Mouse (Mus musculus): Measurements from ENCODE around the gene Snrnp70.

Snrnp70 gene

GRCm38 (mm10) chr7:45338161-45338911, 57.2 kb downstream of the Snrnp70 start:
- no peak for DNase-seq (ENCODE audit: low spot score in 2 of 2)

DNA sequence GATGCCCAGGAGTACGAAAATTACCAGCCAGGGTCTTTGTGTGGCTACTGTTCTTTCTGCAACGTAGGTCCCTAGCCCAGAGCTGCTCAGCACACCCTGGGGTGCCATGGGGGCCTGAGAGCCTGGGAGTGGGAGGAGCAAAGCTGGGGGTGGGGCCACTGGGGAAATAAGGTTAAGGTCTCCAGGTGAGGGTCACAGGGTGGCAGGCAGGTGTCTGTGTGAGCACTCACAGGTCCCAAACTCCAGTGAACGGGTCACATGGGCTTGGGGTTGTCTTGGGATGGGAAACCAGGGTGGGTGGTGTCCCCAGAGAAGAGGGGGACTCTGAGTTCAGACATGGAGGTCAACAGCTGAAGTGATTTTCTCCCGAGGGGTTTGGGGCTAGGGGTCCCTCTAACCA, 58.1 kb downstream of the Snrnp70 start:
- DNase-seq (ENCODE audit: low spot score in 2 of 2), result no peak

DNA sequence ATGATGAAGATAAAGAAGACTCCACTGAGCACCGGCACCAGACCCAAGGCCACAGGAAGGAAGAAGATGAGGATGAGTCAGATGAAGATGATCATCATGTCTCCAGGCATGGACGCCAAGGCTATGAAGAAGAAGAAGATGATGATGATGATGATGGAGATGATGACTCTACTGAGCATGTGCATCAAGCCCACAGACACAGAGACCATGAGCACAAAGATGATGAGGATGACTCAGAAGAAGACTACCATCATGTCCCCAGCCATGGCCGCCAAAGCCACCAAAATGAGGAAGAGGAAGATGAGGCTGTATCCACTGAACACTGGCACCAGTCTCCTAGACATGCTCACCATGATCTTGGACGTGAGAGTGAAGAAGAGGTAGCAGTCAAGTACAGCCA, 59.2 kb downstream of the Snrnp70 start:
- no peak for DNase-seq (ENCODE audit: low spot score in 2 of 2)

- DNase-seq (ENCODE audit: low spot score in 2 of 2), result no peak
These were observed 60.5 kb downstream of the Snrnp70 start, which contains the start of gene Hrc for GRCm38 (mm10) chr7:45335056-45335455. Hrc (plus strand) TSS chr7:45335290.

DNA sequence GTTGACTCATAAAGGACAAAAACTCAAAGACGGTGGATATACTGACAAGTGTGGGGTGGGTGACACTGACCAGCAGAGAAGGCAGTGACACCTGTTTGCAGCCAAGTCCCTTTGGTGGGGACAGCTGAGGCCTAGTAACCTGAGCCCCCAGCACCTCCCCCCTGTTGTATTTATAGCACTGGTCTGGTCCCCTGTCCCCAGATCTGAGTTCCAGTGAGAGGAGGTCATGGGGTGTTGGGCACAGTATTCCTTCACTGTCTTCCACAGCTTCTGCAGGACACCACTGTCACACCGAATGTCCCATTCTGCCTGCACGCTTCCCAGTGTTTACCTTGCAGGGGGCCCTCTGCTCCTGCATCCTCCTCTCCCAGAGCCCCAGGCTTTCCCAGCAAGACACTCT, 60.9 kb downstream of the Snrnp70 start:
- no peak for DNase-seq (ENCODE audit: low spot score in 2 of 2)

DNA sequence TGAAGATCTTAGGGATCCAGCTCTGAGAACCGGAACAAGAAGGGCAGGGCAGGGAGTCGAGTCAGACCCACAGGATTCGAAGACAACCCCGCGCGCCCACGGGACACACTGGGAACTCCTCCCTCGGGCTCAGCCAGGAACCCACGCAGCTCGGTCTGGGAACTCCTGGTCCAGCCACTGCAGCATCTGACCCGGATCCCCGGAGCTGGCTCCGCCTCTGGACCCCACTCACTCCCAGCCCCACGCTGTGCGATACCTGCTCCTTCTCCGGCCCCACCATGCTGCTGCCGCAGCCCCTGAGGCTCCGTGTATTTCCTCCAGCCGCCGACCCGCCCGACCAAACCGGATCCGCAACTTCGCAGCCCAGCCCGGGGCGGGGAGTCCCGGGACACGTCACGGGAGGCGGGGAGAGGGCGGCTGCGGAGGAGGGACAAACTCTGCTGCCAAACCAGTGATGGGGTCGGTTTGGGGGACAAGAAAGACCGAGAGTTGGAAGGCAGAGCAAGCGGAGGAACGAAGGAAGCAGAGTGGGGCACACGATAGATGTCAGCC, 62.0 kb downstream of the Snrnp70 start, which contains the start of gene Trpm4:
Gene Trpm4 (minus strand): TSS at position 350 of the 552 bp plus-strand sequence.
- peak in 1 of 2 experiments; percentile 68 for DNase-seq (ENCODE audit: low spot score in 2 of 2)

- DNase-seq (ENCODE audit: low spot score in 2 of 2), result peak in 1 of 2 experiments; percentile 29
These were observed 62.7 kb downstream of the Snrnp70 start for GRCm38 (mm10) chr7:45332685-45333425.

GRCm38 (mm10) chr7:45331502-45331901, 64.0 kb downstream of the Snrnp70 start:
- DNase-seq (ENCODE audit: low spot score in 2 of 2), result no peak

DNA sequence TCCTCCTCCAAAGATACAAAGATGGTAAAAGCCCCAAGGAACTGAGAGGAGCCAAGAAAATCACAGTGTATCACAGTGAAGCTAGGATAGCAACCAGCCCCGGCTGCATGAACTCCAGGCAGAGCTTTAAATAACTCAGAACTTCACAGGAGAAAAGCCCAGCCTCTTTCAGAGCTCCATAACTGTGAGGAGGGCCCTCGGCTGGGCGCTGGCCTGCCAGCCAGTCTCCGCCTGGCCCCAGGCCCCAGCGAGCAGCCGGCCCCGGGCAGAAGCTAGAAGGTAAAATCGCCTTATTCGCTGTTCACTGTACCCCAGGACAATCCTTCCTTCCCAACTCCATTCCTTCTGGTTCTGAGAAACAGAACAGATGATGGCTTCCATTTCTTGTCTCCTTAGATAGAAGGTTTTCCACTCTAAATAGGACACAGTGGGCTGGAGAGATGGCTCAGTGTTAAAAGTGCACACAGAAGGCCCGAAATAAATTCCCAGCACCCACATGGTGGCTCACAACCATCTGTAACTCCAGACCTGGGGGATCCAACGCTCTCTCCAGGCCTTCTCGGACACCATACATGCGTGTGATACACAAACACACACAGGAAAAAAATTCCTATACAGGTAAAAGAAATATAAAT, 66.6 kb downstream of the Snrnp70 start:
- no peak for DNase-seq (ENCODE audit: low spot score in 2 of 2)

Data from left cerebral cortex, adult 9 months (tissue).